19 mouse cellular contexts compared by ENCODE assay signal in the genomic region with DNA sequence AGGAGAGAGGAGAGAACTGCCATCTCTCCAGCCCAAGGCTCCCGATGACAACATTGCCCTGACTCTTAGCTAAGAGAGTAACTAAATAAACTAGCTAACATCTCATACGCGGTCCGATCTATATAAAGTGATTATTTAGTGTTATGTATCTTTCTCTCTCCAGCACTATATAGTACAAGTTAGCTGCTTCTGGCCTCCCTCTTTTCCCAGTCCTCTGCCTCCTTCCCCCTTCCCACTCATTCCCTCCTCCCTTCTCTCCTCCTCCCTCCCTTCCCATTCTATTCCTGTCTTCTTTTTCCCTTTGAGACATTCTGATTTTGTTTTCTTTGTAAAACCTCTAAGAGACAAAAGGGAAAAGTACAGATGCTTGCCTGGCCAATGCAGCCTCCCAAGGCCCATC.
DNase-seq lines count a peak whose midpoint lies in the region; ATAC-seq and TF ChIP-seq lines count a peak whose summit lies in the region.
"Had no signal": no experiment of that assay in that cellular context is flagged by ENCODE, and none has a peak within 500 bp of the region (broad histone marks: within the 10 kb centered on the region; RNA-seq: fewer than 3 reads in every experiment).

No protein-coding gene starts in this region.

- no peak overlapping the region for H3K4me3 ChIP-seq in midbrain, embryonic 11.5 days (ENCODE audit: low read depth, low read length)
- no peak overlapping the region for H3K4me3 ChIP-seq in midbrain, postnatal 0 days (ENCODE audit: low read depth, low read length)

- H3K27me3 ChIP-seq in midbrain, embryonic 11.5 days (ENCODE audit: control insufficient read depth, insufficient read depth, low read length), result no peaks in the 10 kb centered on the region
- H3K27me3 ChIP-seq in midbrain, postnatal 0 days (ENCODE audit: insufficient read depth, low read length), result no peaks in the 10 kb centered on the region
- H3K27me3 ChIP-seq: CH12.LX, Patski had no signal

- H3K9ac ChIP-seq in midbrain, embryonic 11.5 days (ENCODE audit: low read length), result no peak overlapping the region
- H3K9ac ChIP-seq in midbrain, postnatal 0 days (replicated peaks; ENCODE audit: low read length, poor library complexity, severe bottlenecking), result no peak overlapping the region

- H3K9me3 ChIP-seq in midbrain, embryonic 11.5 days (ENCODE audit: control insufficient read depth, low read length), result no peaks in the 10 kb centered on the region
- H3K9me3 ChIP-seq in midbrain, postnatal 0 days (ENCODE audit: low read length), result no peaks in the 10 kb centered on the region

- DNase-seq in frontal cortex, postnatal 14 days (ENCODE audit: low spot score in 2 of 2), result no peak
- DNase-seq in midbrain, embryonic 11.5 days (ENCODE audit: low spot score, missing footprints), result peak; percentile 65
- DNase-seq in midbrain, postnatal 0 days (ENCODE audit: low spot score), result no peak
- DNase-seq: adrenal gland, adult 2 months; adrenal gland, adult 8-10 months; adrenal gland, postnatal 10 days; adrenal gland, postnatal 14 days; adrenal gland, postnatal 25 days; adrenal gland, postnatal 36 days; B cell, adult 2 months; cerebellum, adult 11 months; cerebellum, adult 11-12 months; cerebellum, adult 18-20 months had no signal

- no peak overlapping the region for H3K27ac ChIP-seq in midbrain, embryonic 11.5 days (ENCODE audit: low read depth, low read length)
- H3K27ac ChIP-seq in midbrain, postnatal 0 days (ENCODE audit: low read depth, low read length), result no peak overlapping the region

- WGBS in midbrain, embryonic 11.5 days, result 90% methylated on average over 4 of the region's 4 CpGs
- 81% methylated on average over 4 of the region's 4 CpGs for WGBS in midbrain, postnatal 0 days

- peak; percentile 73 for ATAC-seq in frontal cortex, adult (ENCODE audit: low TSS enrichment)
- ATAC-seq in midbrain, embryonic 11.5 days (ENCODE audit: low FRiP score), result no peak
- no peak for ATAC-seq in midbrain, postnatal 0 days (ENCODE audit: low FRiP score)
- ATAC-seq: activated CD4-positive, CD25-positive, alpha-beta regulatory T cell, adult 4 months; CD4-positive, CD25-positive, alpha-beta regulatory T cell, adult 4 months; Patski had no signal

- no peak overlapping the region for H3K4me2 ChIP-seq in midbrain, embryonic 11.5 days
- H3K4me2 ChIP-seq in midbrain, postnatal 0 days (ENCODE audit: low read depth, low read length, poor library complexity, severe bottlenecking), result no peak overlapping the region

- H3K4me1 ChIP-seq in midbrain, embryonic 11.5 days (ENCODE audit: control insufficient read depth, insufficient read depth, low read length), result peaks cover 18% of the 10 kb centered on the region
- H3K4me1 ChIP-seq in midbrain, postnatal 0 days (ENCODE audit: insufficient read depth, low read length), result 0 out of 2 replicates have a peak, but pooled peaks cover 3% of the 10 kb centered on the region

- TF ChIP-seq CTCF in midbrain, postnatal 0 days (IDR thresholded peaks at IDR 0.05), result no peak

- no peaks in the 10 kb centered on the region for H3K36me3 ChIP-seq in midbrain, embryonic 11.5 days (ENCODE audit: control insufficient read depth, insufficient read depth, low read length)
- H3K36me3 ChIP-seq in midbrain, postnatal 0 days (ENCODE audit: insufficient read depth, low read length), result no peaks in the 10 kb centered on the region
- H3K36me3 ChIP-seq: G1E had no signal
